Mouse (Mus musculus) forebrain, embryonic 10.5 days (tissue): ENCODE measurements around the gene Tnfsf12. TPM values are rescaled to one million over a fixed set of nuclear protein-coding genes. Genes with fewer than 3 reads are reported as not detected.

Experiments used
- DNase-seq: peaks from one replicate; pipeline ENCODE4 v3.0.0-alpha.2; 2017; ENCODE audit warnings: low spot score; ENCODE audit errors: extremely low spot score
- H3K27ac ChIP-seq: fragments of 300-500 bp; sonication (generic); 2 replicates; pipeline ENCODE4 v1.5.1; 2016; ENCODE audit warnings: mild to moderate bottlenecking
- H3K27me3 ChIP-seq: fragments of 300-500 bp; sonication (generic); 2 replicates; pipeline ENCODE4 v1.6.1; 2016; ENCODE audit warnings: mild to moderate bottlenecking; ENCODE audit not compliant: poor library complexity, severe bottlenecking
- H3K36me3 ChIP-seq: fragments of 300-500 bp; sonication (generic); replicated peaks from 2 replicates; pipeline ENCODE4 v1.6.1; 2016; ENCODE audit warnings: mild to moderate bottlenecking, moderate library complexity
- H3K4me1 ChIP-seq: fragments of 300-500 bp; sonication (generic); 2 replicates; pipeline ENCODE4 v1.6.1; 2016
- H3K4me3 ChIP-seq: fragments of 300-500 bp; sonication (generic); 2 replicates; pipeline ENCODE4 v1.5.1; 2016; ENCODE audit warnings: mild to moderate bottlenecking, moderate library complexity
- H3K9me3 ChIP-seq: fragments of 300-500 bp; sonication (generic); 2 replicates; pipeline ENCODE4 v1.6.1; 2016; ENCODE audit warnings: mild to moderate bottlenecking, moderate library complexity
- WGBS: fragments of 180-500 bp; shearing (Covaris S2); methylation state at CpG from one replicate; pipeline ENCODE4 v1.1.7; 2016; 5-methylcytosine and 5-hydroxymethylcytosine counted together
- microRNA counts: library from miRNA; unstranded; fragments of <30 nt; microRNA quantifications from one replicate; lab custom pipeline; 2017
- microRNA-seq: library from miRNA; unstranded; fragments of <30 nt; microRNA quantifications from one replicate; pipeline ENCODE4, GENCODE M21; 2017
- polyA plus RNA-seq: library from polyadenylated mRNA; unstranded; fragments of >200 nt; fragmentation: Nextera tagmentation; extraction: Ambion mirVana; gene quantifications from 2 replicates; pipeline ENCODE4 v1.2.1, GENCODE M21; 2016

Tnfsf12 gene
- polyA plus RNA-seq, 1 experiment from 2014 or later: 1.6 TPM

DNA sequence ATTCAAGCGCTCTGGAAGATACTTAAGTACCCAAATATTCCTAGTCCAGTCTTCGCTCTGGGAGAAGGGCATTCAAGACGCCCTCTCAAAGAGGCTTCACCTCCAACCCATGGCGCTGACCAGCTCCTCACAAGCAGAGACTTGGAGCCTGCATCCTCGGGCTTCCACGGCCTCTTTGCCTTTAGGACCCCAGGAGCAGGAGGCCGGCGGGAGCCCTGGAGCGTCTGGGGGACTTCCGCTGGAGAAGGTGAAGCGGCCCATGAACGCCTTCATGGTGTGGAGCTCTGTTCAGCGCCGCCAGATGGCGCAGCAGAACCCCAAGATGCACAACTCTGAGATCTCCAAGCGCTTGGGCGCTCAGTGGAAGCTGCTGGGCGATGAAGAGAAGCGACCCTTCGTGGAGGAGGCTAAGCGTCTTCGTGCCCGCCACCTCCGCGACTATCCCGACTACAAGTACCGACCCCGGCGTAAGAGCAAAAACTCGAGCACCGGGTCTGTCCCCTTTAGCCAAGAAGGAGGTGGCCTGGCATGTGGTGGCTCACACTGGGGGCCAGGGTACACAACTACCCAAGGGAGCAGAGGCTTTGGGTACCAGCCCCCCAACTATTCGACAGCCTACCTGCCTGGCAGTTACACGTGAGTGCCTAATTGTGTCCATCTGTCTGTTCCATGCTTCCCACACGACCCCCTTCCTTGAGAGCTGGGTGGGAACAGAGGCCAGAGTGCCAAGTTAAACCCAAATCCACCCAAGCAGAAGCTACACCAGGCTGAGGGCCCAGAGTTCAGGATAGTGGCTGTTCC, 40.2 kb downstream of the Tnfsf12 start, which contains the start of gene Sox15:
TSS of gene Sox15 (plus strand) at position 51 of the 801 bp plus-strand sequence.
- Histone ChIP-seq H3K27ac (peak within 1 kb of the TSS; percentile 56; the same call in 1 of the 2 replicates), H3K9me3 (no peaks in the 10 kb centered on the region), H3K27me3 (no peaks in the 10 kb centered on the region), H3K36me3 (peaks cover 97% of the 10 kb centered on the region), H3K4me1 (peaks cover 42% of the 10 kb centered on the region), H3K4me3 (peak within 1 kb of the TSS; percentile 29)
- WGBS: 26% methylated on average over 34 of the region's 34 CpGs
- DNase-seq: peak; percentile 77

GRCm38 (mm10) chr11:69654760-69655159, 40.9 kb downstream of the Tnfsf12 start:
- Histone ChIP-seq H3K36me3 (peaks cover 97% of the 10 kb centered on the region), H3K9me3 (no peaks in the 10 kb centered on the region), H3K4me1 (peaks cover 42% of the 10 kb centered on the region), H3K27me3 (no peaks in the 10 kb centered on the region), H3K4me3 (peak overlapping the region; percentile 29), H3K27ac (0 out of 2 replicates have a peak overlapping the region, but pooled peaks have one; percentile 56)
- WGBS: 50% methylated on average over 9 of the region's 9 CpGs
- no peak for DNase-seq

GRCm38 (mm10) chr11:69653399-69653798, 42.2 kb downstream of the Tnfsf12 start:
- H3K27ac ChIP-seq: 0 out of 2 replicates have a peak overlapping the region, but pooled peaks have one; percentile 3
- no peaks in the 10 kb centered on the region for H3K9me3 ChIP-seq
- peaks cover 97% of the 10 kb centered on the region for H3K36me3 ChIP-seq
- peaks cover 39% of the 10 kb centered on the region for H3K4me1 ChIP-seq
- no peaks in the 10 kb centered on the region for H3K27me3 ChIP-seq
- H3K4me3 ChIP-seq: no peak overlapping the region
- DNase-seq: no peak
- WGBS: 74% methylated on average over 5 of the region's 5 CpGs

GRCm38 (mm10) chr11:69645860-69646259, 49.8 kb downstream of the Tnfsf12 start:
- Histone ChIP-seq H3K36me3 (peaks cover 99% of the 10 kb centered on the region), H3K4me1 (no peaks in the 10 kb centered on the region), H3K27ac (no peak overlapping the region), H3K9me3 (no peaks in the 10 kb centered on the region), H3K27me3 (no peaks in the 10 kb centered on the region), H3K4me3 (no peak overlapping the region)
- DNase-seq: no peak
- 94% methylated on average over 5 of the region's 5 CpGs for WGBS

MicroRNA genes within 50 kb of the gene (microRNA counts, 519-probe panel; counts per million panel counts)
- microRNA mmu-miR-1934 (lab: Ali Mortazavi, UCI): 341 counts per million, percentile 65 among the panel's probes with 10 or more counts

Small RNA genes within 50 kb of the gene (microRNA-seq; reads per million reads assigned to microRNA genes)
- gene Mir1934: 4.5 reads per million, percentile 11 among the genes with 10 or more reads in this experiment

Other genes starting within 250 kb of the Tnfsf12 start
- 1.5 TPM in 2 replicates for gene Dnah2, start 146.7 kb downstream of the Tnfsf12 start, polyA plus RNA-seq
- gene Efnb3, start 135.6 kb downstream of the Tnfsf12 start, polyA plus RNA-seq: 27.9 and 28.7 TPM in 2 replicates
- gene Wrap53, start 115.6 kb downstream of the Tnfsf12 start, polyA plus RNA-seq: 46.4 and 51.1 TPM in 2 replicates
- gene Trp53, start 115.5 kb downstream of the Tnfsf12 start, polyA plus RNA-seq: 192 and 194 TPM in 2 replicates
- 4.3 and 4.6 TPM in 2 replicates for gene Atp1b2, start 89.9 kb downstream of the Tnfsf12 start, polyA plus RNA-seq
- not detected in 2 replicates for gene Shbg, start 77.9 kb downstream of the Tnfsf12 start, polyA plus RNA-seq
- gene Sat2, start 73.8 kb downstream of the Tnfsf12 start, polyA plus RNA-seq: 13.7 and 15.4 TPM in 2 replicates
- gene Fxr2, start 62.9 kb downstream of the Tnfsf12 start, polyA plus RNA-seq: 32.5 and 34.6 TPM in 2 replicates
- gene Sox15, start 40.5 kb downstream of the Tnfsf12 start, polyA plus RNA-seq: not detected in 2 replicates
- gene Mpdu1, start 33.2 kb downstream of the Tnfsf12 start, polyA plus RNA-seq: 81.8 and 82.9 TPM in 2 replicates
- gene Cd68, start 29.7 kb downstream of the Tnfsf12 start, polyA plus RNA-seq: 5.5 and 5.8 TPM in 2 replicates
- gene Eif4a1, start 23.4 kb downstream of the Tnfsf12 start, polyA plus RNA-seq: 725 and 747 TPM in 2 replicates
- gene Senp3, start 13.8 kb downstream of the Tnfsf12 start, polyA plus RNA-seq: 127 and 128 TPM in 2 replicates
- 0.20 TPM in 1 of 2 replicates, not detected in the other for gene Tnfsf13, start 10.1 kb downstream of the Tnfsf12 start, polyA plus RNA-seq
- 0.44 and 0.55 TPM in 2 replicates for gene Tnfsfm13, start 249 bp upstream of the Tnfsf12 start, polyA plus RNA-seq
- 32.9 and 34.5 TPM in 2 replicates for gene Polr2a, start 62.8 kb upstream of the Tnfsf12 start, polyA plus RNA-seq
- 0.14 TPM in 1 of 2 replicates, not detected in the other for gene Slc35g3, start 66.1 kb upstream of the Tnfsf12 start, polyA plus RNA-seq
- gene Zbtb4, start 70.1 kb upstream of the Tnfsf12 start, polyA plus RNA-seq: 0.46 and 0.77 TPM in 2 replicates
- gene Chrnb1, start 100.1 kb upstream of the Tnfsf12 start, polyA plus RNA-seq: 1.0 and 1.5 TPM in 2 replicates
- gene Fgf11, start 106.0 kb upstream of the Tnfsf12 start, polyA plus RNA-seq: 0.73 TPM in 2 replicates
- 0.71 and 0.95 TPM in 2 replicates for gene Tmem102, start 109.8 kb upstream of the Tnfsf12 start, polyA plus RNA-seq
- gene Gm39566, start 119.4 kb upstream of the Tnfsf12 start, polyA plus RNA-seq: not detected in 2 replicates
- gene Spem2, start 122.6 kb upstream of the Tnfsf12 start, polyA plus RNA-seq: not detected in 2 replicates
- 0.19 TPM in 1 of 2 replicates, not detected in the other for gene Spem1, start 126.3 kb upstream of the Tnfsf12 start, polyA plus RNA-seq
- gene Nlgn2, start 141.9 kb upstream of the Tnfsf12 start, polyA plus RNA-seq: 4.7 and 5.2 TPM in 2 replicates
- gene Tmem256, start 142.7 kb upstream of the Tnfsf12 start, polyA plus RNA-seq: 259 and 290 TPM in 2 replicates
- gene Plscr3, start 150.5 kb upstream of the Tnfsf12 start, polyA plus RNA-seq: 67.5 and 67.6 TPM in 2 replicates
- 0.79 and 1.9 TPM in 2 replicates for gene Tnk1, start 162.9 kb upstream of the Tnfsf12 start, polyA plus RNA-seq
- gene Tmem95, start 182.2 kb upstream of the Tnfsf12 start, polyA plus RNA-seq: not detected in 2 replicates
- gene Kctd11, start 185.6 kb upstream of the Tnfsf12 start, polyA plus RNA-seq: 4.8 and 6.7 TPM in 2 replicates
- 0.84 and 1.3 TPM in 2 replicates for gene Acap1, start 199.7 kb upstream of the Tnfsf12 start, polyA plus RNA-seq
- gene 2810408A11Rik, start 205.1 kb upstream of the Tnfsf12 start, polyA plus RNA-seq: 11.9 and 12.2 TPM in 2 replicates
- 14.3 and 14.8 TPM in 2 replicates for gene Neurl4, start 205.2 kb upstream of the Tnfsf12 start, polyA plus RNA-seq
- 92.4 and 97.3 TPM in 2 replicates for gene Gps2, start 218.0 kb upstream of the Tnfsf12 start, polyA plus RNA-seq
- gene Eif5a, start 226.1 kb upstream of the Tnfsf12 start, polyA plus RNA-seq: 2,970 and 2,997 TPM in 2 replicates
- gene Ybx2, start 239.9 kb upstream of the Tnfsf12 start, polyA plus RNA-seq: 5.7 and 6.4 TPM in 2 replicates